Mouse (Mus musculus): ENCODE results near the gene Bach2. TPM values are rescaled to one million over a fixed set of nuclear protein-coding genes. Genes with fewer than 3 reads are reported as not detected.

Gene Bach2
- total RNA-seq, 2 experiments from 2014 or later, result 4.7 to 6.4 TPM

- intact Hi-C loops (cut with DNase I; ENCODE audit: low total_unique reads), result no loop called here
- DNase-seq, result no peak
Measured at GRCm38 (mm10) chr4:32526228-32526836, 287.7 kb downstream of the Bach2 start.

GRCm38 (mm10) chr4:32529443-32529995 is 290.9 kb downstream of the Bach2 start:
- intact Hi-C loops (cut with DNase I; ENCODE audit: low total_unique reads), result no loop called here

GRCm38 (mm10) chr4:32530421-32530920 is 291.9 kb downstream of the Bach2 start:
- intact Hi-C loops (cut with DNase I; ENCODE audit: low total_unique reads), result no loop called here
- no peak for DNase-seq

More at GRCm38 (mm10) chr4:32529443-32529995, 290.9 kb downstream of the Bach2 start:
- DNase-seq, result no peak

- peak; percentile 48 for DNase-seq
- intact Hi-C loops (cut with DNase I; ENCODE audit: low total_unique reads), result no loop called here
Measured at GRCm38 (mm10) chr4:32530921-32531846, 292.6 kb downstream of the Bach2 start.

- intact Hi-C loops (cut with DNase I; ENCODE audit: low total_unique reads), result no loop called here
- no peak for DNase-seq
Measured at GRCm38 (mm10) chr4:32532079-32532478, 293.5 kb downstream of the Bach2 start.

- DNase-seq, result no peak
- intact Hi-C loops (cut with DNase I; ENCODE audit: low total_unique reads), result no loop called here
Measured at GRCm38 (mm10) chr4:32533735-32534134, 295.1 kb downstream of the Bach2 start.

GRCm38 (mm10) chr4:32535626-32536025 is 297.0 kb downstream of the Bach2 start:
- no peak for DNase-seq
- intact Hi-C loops (cut with DNase I; ENCODE audit: low total_unique reads), result loop anchor here (5.0 kb wide), 1 partner anchor 298 kb away; the partner anchor contains the start of gene Bach2

GRCm38 (mm10) chr4:32536870-32537508 is 298.4 kb downstream of the Bach2 start:
- DNase-seq, result peak; percentile 22
- intact Hi-C loops (cut with DNase I; ENCODE audit: low total_unique reads), result loop anchor here (5.0 kb wide), 1 partner anchor 300 kb away; the partner anchor contains the start of gene Bach2

- intact Hi-C loops (cut with DNase I; ENCODE audit: low total_unique reads), result loop anchor here (5.0 kb wide), 1 partner anchor 301 kb away; the partner anchor contains the start of gene Bach2
- peak; percentile 71 for DNase-seq
Measured at GRCm38 (mm10) chr4:32538088-32538487, 299.5 kb downstream of the Bach2 start.

GRCm38 (mm10) chr4:32538488-32538887 is 299.9 kb downstream of the Bach2 start:
- intact Hi-C loops (cut with DNase I; ENCODE audit: low total_unique reads), result loop anchor here (5.0 kb wide), 1 partner anchor 301 kb away; the partner anchor contains the start of gene Bach2
- DNase-seq, result no peak

- no peak for DNase-seq
- intact Hi-C loops (cut with DNase I; ENCODE audit: low total_unique reads), result loop anchor here (5.0 kb wide), 1 partner anchor 302 kb away; the partner anchor contains the start of gene Bach2
Measured at GRCm38 (mm10) chr4:32538987-32539386, 300.4 kb downstream of the Bach2 start.

- intact Hi-C loops (cut with DNase I; ENCODE audit: low total_unique reads), result no loop called here
Measured at GRCm38 (mm10) chr4:32544821-32545545, 306.4 kb downstream of the Bach2 start.

GRCm38 (mm10) chr4:32545548-32545947 is 306.9 kb downstream of the Bach2 start:
- intact Hi-C loops (cut with DNase I; ENCODE audit: low total_unique reads), result no loop called here
- no peak for DNase-seq

More at GRCm38 (mm10) chr4:32544821-32545545, 306.4 kb downstream of the Bach2 start:
- no peak for DNase-seq

- DNase-seq, result no peak
- intact Hi-C loops (cut with DNase I; ENCODE audit: low total_unique reads), result no loop called here
Measured at GRCm38 (mm10) chr4:32549150-32549549, 310.5 kb downstream of the Bach2 start.

- intact Hi-C loops (cut with DNase I; ENCODE audit: low total_unique reads), result no loop called here
Measured at GRCm38 (mm10) chr4:32551337-32551736, 312.7 kb downstream of the Bach2 start.

GRCm38 (mm10) chr4:32555506-32555905 is 316.9 kb downstream of the Bach2 start:
- intact Hi-C loops (cut with DNase I; ENCODE audit: low total_unique reads), result loop anchor here (5.0 kb wide), 1 partner anchor 403 kb away; no protein-coding TSS in a partner anchor
- no peak for DNase-seq

More at GRCm38 (mm10) chr4:32551337-32551736, 312.7 kb downstream of the Bach2 start:
- DNase-seq, result no peak

- DNase-seq, result no peak
- intact Hi-C loops (cut with DNase I; ENCODE audit: low total_unique reads), result no loop called here
Measured at GRCm38 (mm10) chr4:32560246-32560645, 321.6 kb downstream of the Bach2 start.

- intact Hi-C loops (cut with DNase I; ENCODE audit: low total_unique reads), result no loop called here
- no peak for DNase-seq
Measured at GRCm38 (mm10) chr4:32560724-32561554, 322.3 kb downstream of the Bach2 start.
